Mouse (Mus musculus) hindbrain, embryonic 10.5 days (tissue): ENCODE measurements around the gene Rap1a. TPM values are rescaled to one million over a fixed set of nuclear protein-coding genes. Genes with fewer than 3 reads are reported as not detected.

Experiments used
- DNase-seq: peaks from one replicate; pipeline ENCODE4 v3.0.0-alpha.2; 2017; ENCODE audit warnings: low spot score
- H3K27ac ChIP-seq: fragments of 300-500 bp; sonication (generic); 2 replicates; pipeline ENCODE4 v1.5.1; 2016; ENCODE audit warnings: mild to moderate bottlenecking, moderate library complexity
- H3K27me3 ChIP-seq: fragments of 300-500 bp; sonication (generic); 2 replicates; pipeline ENCODE4 v1.6.1; 2016; ENCODE audit warnings: mild to moderate bottlenecking; ENCODE audit not compliant: poor library complexity, insufficient read depth, severe bottlenecking
- H3K36me3 ChIP-seq: fragments of 300-500 bp; sonication (generic); 2 replicates; pipeline ENCODE4 v1.6.1; 2016; ENCODE audit warnings: mild to moderate bottlenecking, moderate library complexity
- H3K4me1 ChIP-seq: fragments of 300-500 bp; sonication (generic); replicated peaks from 2 replicates; pipeline ENCODE4 v1.6.1; 2016; ENCODE audit warnings: mild to moderate bottlenecking
- H3K4me3 ChIP-seq: fragments of 300-500 bp; sonication (generic); 2 replicates; pipeline ENCODE4 v1.5.1; 2016; ENCODE audit warnings: mild to moderate bottlenecking, moderate library complexity
- H3K9me3 ChIP-seq: fragments of 300-500 bp; sonication (generic); 2 replicates; pipeline ENCODE4 v1.6.1; 2016; ENCODE audit warnings: mild to moderate bottlenecking, moderate library complexity
- WGBS: fragments of 180-500 bp; shearing (Covaris S2); methylation state at CpG from one replicate; pipeline ENCODE4 v1.1.7; 2016; 5-methylcytosine and 5-hydroxymethylcytosine counted together
- polyA plus RNA-seq: library from polyadenylated mRNA; unstranded; fragments of >200 nt; fragmentation: Nextera tagmentation; extraction: Ambion mirVana; gene quantifications from 2 replicates; pipeline ENCODE4 v1.2.1, GENCODE M21; 2016

The Rap1a gene
- polyA plus RNA-seq, 1 experiment from 2014 or later, result 66.3 TPM

- DNase-seq, result no peak
- no peak overlapping the region for H3K4me3 ChIP-seq
- no peaks in the 10 kb centered on the region for H3K27me3 ChIP-seq
- H3K27ac ChIP-seq, result no peak overlapping the region
- no peaks in the 10 kb centered on the region for H3K9me3 ChIP-seq
- H3K4me1 ChIP-seq, result no peaks in the 10 kb centered on the region
- H3K36me3 ChIP-seq, result no peaks in the 10 kb centered on the region
Observed at GRCm38 (mm10) chr3:105771534-105771933, 29.6 kb downstream of the Rap1a start.

GRCm38 (mm10) chr3:105770836-105771235 is 30.3 kb downstream of the Rap1a start:
- Histone ChIP-seq H3K4me1 (no peaks in the 10 kb centered on the region), H3K4me3 (no peak overlapping the region), H3K27me3 (no peaks in the 10 kb centered on the region), H3K27ac (no peak overlapping the region), H3K36me3 (no peaks in the 10 kb centered on the region), H3K9me3 (no peaks in the 10 kb centered on the region)
- DNase-seq, result no peak
- WGBS, result 95% methylated on average over 1 of the region's 1 CpGs

- no peak for DNase-seq
- Histone ChIP-seq H3K27me3 (no peaks in the 10 kb centered on the region), H3K27ac (no peak overlapping the region), H3K4me1 (no peaks in the 10 kb centered on the region), H3K36me3 (no peaks in the 10 kb centered on the region), H3K4me3 (no peak overlapping the region), H3K9me3 (no peaks in the 10 kb centered on the region)
- 90% methylated on average over 2 of the region's 2 CpGs for WGBS
Observed at GRCm38 (mm10) chr3:105769380-105769779, 31.8 kb downstream of the Rap1a start.

- DNase-seq, result no peak
- no peaks in the 10 kb centered on the region for H3K27me3 ChIP-seq
- H3K4me3 ChIP-seq, result no peak overlapping the region
- no peaks in the 10 kb centered on the region for H3K36me3 ChIP-seq
- no peaks in the 10 kb centered on the region for H3K9me3 ChIP-seq
- WGBS, result 94% methylated on average over 6 of the region's 6 CpGs
- no peak overlapping the region for H3K27ac ChIP-seq
- no peaks in the 10 kb centered on the region for H3K4me1 ChIP-seq
Observed at GRCm38 (mm10) chr3:105768529-105768928, 32.6 kb downstream of the Rap1a start.

- no peaks in the 10 kb centered on the region for H3K36me3 ChIP-seq
- no peak overlapping the region for H3K4me3 ChIP-seq
- WGBS, result 80% methylated on average over 4 of the region's 4 CpGs
Observed at GRCm38 (mm10) chr3:105763132-105763851, 37.8 kb downstream of the Rap1a start.

GRCm38 (mm10) chr3:105760063-105760462 is 41.1 kb downstream of the Rap1a start:
- no peaks in the 10 kb centered on the region for H3K27me3 ChIP-seq
- no peak overlapping the region for H3K4me3 ChIP-seq
- no peak for DNase-seq
- no peaks in the 10 kb centered on the region for H3K9me3 ChIP-seq
- H3K27ac ChIP-seq, result no peak overlapping the region
- WGBS, result 91% methylated on average over 3 of the region's 3 CpGs
- H3K36me3 ChIP-seq, result no peaks in the 10 kb centered on the region
- peaks cover 10% of the 10 kb centered on the region; the same call in 1 of the 2 replicates for H3K4me1 ChIP-seq

More at GRCm38 (mm10) chr3:105763132-105763851, 37.8 kb downstream of the Rap1a start:
- H3K9me3 ChIP-seq, result no peaks in the 10 kb centered on the region
- no peak for DNase-seq
- H3K27ac ChIP-seq, result no peak overlapping the region
- H3K27me3 ChIP-seq, result no peaks in the 10 kb centered on the region
- H3K4me1 ChIP-seq, result no peaks in the 10 kb centered on the region

GRCm38 (mm10) chr3:105758658-105759057 is 42.5 kb downstream of the Rap1a start:
- H3K27me3 ChIP-seq, result no peaks in the 10 kb centered on the region
- no peaks in the 10 kb centered on the region for H3K9me3 ChIP-seq
- peaks cover 10% of the 10 kb centered on the region; the same call in 1 of the 2 replicates for H3K4me1 ChIP-seq

GRCm38 (mm10) chr3:105758098-105758497 is 43.0 kb downstream of the Rap1a start:
- H3K27ac ChIP-seq, result no peak overlapping the region
- DNase-seq, result no peak
- no peaks in the 10 kb centered on the region for H3K27me3 ChIP-seq
- H3K36me3 ChIP-seq, result no peaks in the 10 kb centered on the region
- H3K9me3 ChIP-seq, result no peaks in the 10 kb centered on the region
- peaks cover 10% of the 10 kb centered on the region; the same call in 1 of the 2 replicates for H3K4me1 ChIP-seq
- H3K4me3 ChIP-seq, result no peak overlapping the region

More at GRCm38 (mm10) chr3:105758658-105759057, 42.5 kb downstream of the Rap1a start:
- Histone ChIP-seq H3K27ac (no peak overlapping the region), H3K4me3 (no peak overlapping the region), H3K36me3 (no peaks in the 10 kb centered on the region)
- WGBS, result 85% methylated on average over 4 of the region's 4 CpGs
- no peak for DNase-seq

- no peaks in the 10 kb centered on the region for H3K9me3 ChIP-seq
- H3K36me3 ChIP-seq, result no peaks in the 10 kb centered on the region
- DNase-seq, result no peak
- WGBS, result 81% methylated on average over 6 of the region's 6 CpGs
- peaks cover 10% of the 10 kb centered on the region; the same call in 1 of the 2 replicates for H3K4me1 ChIP-seq
- H3K27ac ChIP-seq, result no peak overlapping the region
- no peaks in the 10 kb centered on the region for H3K27me3 ChIP-seq
- no peak overlapping the region for H3K4me3 ChIP-seq
Observed at GRCm38 (mm10) chr3:105757323-105758083, 43.6 kb downstream of the Rap1a start.

GRCm38 (mm10) chr3:105756505-105756904 is 44.6 kb downstream of the Rap1a start:
- Histone ChIP-seq H3K27me3 (no peaks in the 10 kb centered on the region), H3K36me3 (no peaks in the 10 kb centered on the region), H3K9me3 (no peaks in the 10 kb centered on the region), H3K4me1 (peaks cover 10% of the 10 kb centered on the region; the same call in 1 of the 2 replicates), H3K4me3 (no peak overlapping the region), H3K27ac (no peak overlapping the region)
- DNase-seq, result no peak
- WGBS, result 85% methylated on average over 2 of the region's 2 CpGs

- no peak for DNase-seq
- WGBS, result 97% methylated on average over 9 of the region's 9 CpGs
Observed at GRCm38 (mm10) chr3:105755123-105755522, 46.0 kb downstream of the Rap1a start.

GRCm38 (mm10) chr3:105754184-105754583 is 47.0 kb downstream of the Rap1a start:
- 90% methylated on average over 3 of the region's 3 CpGs for WGBS
- Histone ChIP-seq H3K27me3 (no peaks in the 10 kb centered on the region), H3K27ac (no peak overlapping the region), H3K9me3 (no peaks in the 10 kb centered on the region), H3K4me1 (peaks cover 10% of the 10 kb centered on the region; the same call in 1 of the 2 replicates), H3K4me3 (no peak overlapping the region), H3K36me3 (no peaks in the 10 kb centered on the region)
- no peak for DNase-seq

More at GRCm38 (mm10) chr3:105755123-105755522, 46.0 kb downstream of the Rap1a start:
- Histone ChIP-seq H3K9me3 (no peaks in the 10 kb centered on the region), H3K36me3 (no peaks in the 10 kb centered on the region), H3K27me3 (no peaks in the 10 kb centered on the region), H3K4me3 (no peak overlapping the region), H3K4me1 (peaks cover 10% of the 10 kb centered on the region; the same call in 1 of the 2 replicates), H3K27ac (no peak overlapping the region)

- DNase-seq, result no peak
- Histone ChIP-seq H3K27ac (no peak overlapping the region), H3K9me3 (no peaks in the 10 kb centered on the region), H3K36me3 (peaks cover 5% of the 10 kb centered on the region; the same call in 1 of the 2 replicates), H3K4me3 (no peak overlapping the region), H3K27me3 (no peaks in the 10 kb centered on the region), H3K4me1 (no peaks in the 10 kb centered on the region)
- whole genome bisulfite sequencing, result 94% methylated on average over 2 of the region's 2 CpGs
Observed at GRCm38 (mm10) chr3:105750810-105751209, 50.3 kb downstream of the Rap1a start.
